Mouse (Mus musculus) bone marrow macrophage, adult 2 months (primary cell): ENCODE measurements around the gene Gabpb1. TPM values are rescaled to one million over a fixed set of nuclear protein-coding genes. Genes with fewer than 3 reads are reported as not detected.

Experiments used
- H3K27ac ChIP-seq: 2 replicates; pipeline ENCODE4 v1.5.1; 2012; ENCODE audit warnings: low read depth, low read length; ENCODE audit not compliant: insufficient read depth
- H3K4me1 ChIP-seq: 2 replicates; pipeline ENCODE4 v1.6.1; 2012; ENCODE audit warnings: low read length; ENCODE audit not compliant: control insufficient read depth, insufficient read depth
- H3K4me3 ChIP-seq: 2 replicates; pipeline ENCODE4 v1.5.1; 2012; ENCODE audit warnings: mild to moderate bottlenecking, low read length, moderate library complexity; ENCODE audit not compliant: insufficient read depth
- CTCF ChIP-seq: IDR thresholded peaks from 2 replicates; pipeline ENCODE4 v1.5.1; 2012; ENCODE audit warnings: low read depth, mild to moderate bottlenecking, low read length, moderate library complexity
- POLR2A ChIP-seq: IDR thresholded peaks from 2 replicates; pipeline ENCODE4 v1.6.1; 2012; ENCODE audit warnings: mild to moderate bottlenecking, low read depth, low read length, borderline replicate concordance
- polyA plus RNA-seq: library from polyadenylated mRNA; stranded (reverse); fragments of >200 nt; gene quantifications from 2 replicates; pipeline ENCODE4 v1.2.4, GENCODE M21; 2012; ENCODE audit not compliant: missing spikeins, insufficient read depth, insufficient read length

Gabpb1 gene
- polyA plus RNA-seq, 1 experiment, result 17.8 TPM

DNA sequence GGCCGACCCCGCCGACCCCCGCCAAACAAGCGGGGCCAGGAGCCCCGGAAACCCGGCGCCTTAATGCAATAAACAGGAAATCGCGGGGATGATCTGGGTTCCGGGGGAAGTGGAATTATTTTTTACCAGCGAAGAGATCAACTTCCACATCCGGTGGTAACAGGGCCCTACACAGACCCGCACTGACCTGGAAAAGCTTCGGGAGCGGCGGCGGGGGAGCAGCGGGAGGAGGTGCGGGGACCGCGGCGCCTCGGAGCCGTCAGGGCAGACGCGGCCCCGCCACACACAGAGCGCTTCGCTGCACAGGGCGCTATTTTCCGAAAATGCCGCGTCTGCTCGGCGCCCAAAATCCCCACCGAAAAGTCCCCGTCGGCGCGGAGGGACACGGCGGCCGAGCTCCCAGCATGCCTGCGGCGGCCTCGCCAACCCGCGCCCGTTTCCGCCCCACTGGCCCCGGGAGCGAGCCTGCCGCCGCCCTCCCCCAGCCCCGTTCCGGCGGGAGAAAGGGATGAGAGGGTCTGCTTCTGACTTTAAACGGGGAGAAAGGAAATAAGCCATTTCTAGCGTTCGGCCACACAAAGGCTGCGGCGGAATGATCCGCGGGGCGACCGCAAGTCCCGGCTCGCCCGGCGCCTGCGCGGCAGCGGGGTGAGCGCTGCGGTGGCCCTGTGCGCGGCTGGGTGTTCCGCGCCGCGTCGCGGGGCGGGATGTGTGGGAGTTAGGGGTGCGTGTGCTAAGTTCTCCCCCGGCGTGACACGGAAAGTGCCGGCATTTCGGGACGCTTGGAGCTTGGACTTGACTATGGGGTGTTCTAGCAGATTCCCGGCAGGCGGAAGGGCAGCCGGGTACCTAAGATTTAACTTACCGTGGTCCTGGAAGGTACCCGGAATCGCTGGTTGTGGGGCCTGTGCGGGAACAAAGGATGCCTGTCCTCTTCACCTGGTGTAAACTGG, 692 bp downstream of the Gabpb1 start:
- peak overlapping the region; percentile 97 for H3K4me3 ChIP-seq
- TF ChIP-seq CTCF, result no peak
- no peak for TF ChIP-seq POLR2A
- H3K4me1 ChIP-seq, result peaks cover 12% of the 10 kb centered on the region
- peak overlapping the region; percentile 98 for H3K27ac ChIP-seq

DNA sequence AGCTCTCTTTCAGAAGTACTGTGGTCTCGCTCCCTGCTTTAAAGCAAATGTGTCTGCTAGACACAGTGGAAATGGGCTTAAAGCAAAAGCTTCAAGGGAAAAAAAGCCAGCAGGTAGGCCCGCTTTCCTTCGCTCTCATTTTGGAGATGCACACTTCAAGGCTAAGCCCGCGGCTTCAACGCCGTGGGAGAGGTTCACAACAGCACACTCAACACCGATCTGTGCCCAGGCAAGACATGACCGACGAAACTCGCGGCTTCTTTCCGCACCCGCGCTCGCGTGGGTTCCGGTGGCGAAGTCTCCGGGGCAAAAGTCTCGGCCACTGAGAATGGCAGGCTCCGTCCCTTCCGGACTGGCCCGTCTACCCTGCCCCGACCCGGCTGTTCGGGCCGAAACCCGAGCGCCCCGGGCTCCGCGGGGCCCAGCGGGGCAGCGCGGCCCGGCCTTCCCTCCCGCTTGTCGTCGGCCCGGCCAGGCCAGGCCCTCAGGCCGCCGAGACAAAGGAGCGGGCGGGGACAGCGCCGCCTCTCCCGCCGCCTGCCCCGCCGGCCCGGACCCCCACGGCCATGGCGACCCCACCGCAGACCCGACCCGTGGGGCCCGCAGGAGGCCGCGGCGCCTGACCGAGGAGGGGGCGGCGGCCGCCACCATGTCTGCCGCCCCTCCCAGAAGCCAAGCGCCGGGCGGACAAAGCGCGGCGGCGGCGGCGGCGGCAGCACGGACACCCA, 1.5 kb downstream of the Gabpb1 start:
- Histone ChIP-seq H3K4me3 (peak overlapping the region; percentile 97), H3K4me1 (peaks cover 17% of the 10 kb centered on the region), H3K27ac (peak overlapping the region; percentile 98)
- TF ChIP-seq POLR2A (no peak), CTCF (no peak)

GRCm38 (mm10) chr2:126673317-126674242, 2.6 kb downstream of the Gabpb1 start:
- Histone ChIP-seq H3K4me3 (peak overlapping the region; percentile 97), H3K4me1 (peaks cover 17% of the 10 kb centered on the region), H3K27ac (peak overlapping the region; percentile 98)
- TF ChIP-seq POLR2A, result no peak
- no peak for TF ChIP-seq CTCF

- TF ChIP-seq CTCF (no peak), POLR2A (no peak)
- H3K4me1 ChIP-seq, result peaks cover 8% of the 10 kb centered on the region
- no peak overlapping the region for H3K27ac ChIP-seq
- no peak overlapping the region for H3K4me3 ChIP-seq
Observed at GRCm38 (mm10) chr2:126668621-126669252, 7.4 kb downstream of the Gabpb1 start.

DNA sequence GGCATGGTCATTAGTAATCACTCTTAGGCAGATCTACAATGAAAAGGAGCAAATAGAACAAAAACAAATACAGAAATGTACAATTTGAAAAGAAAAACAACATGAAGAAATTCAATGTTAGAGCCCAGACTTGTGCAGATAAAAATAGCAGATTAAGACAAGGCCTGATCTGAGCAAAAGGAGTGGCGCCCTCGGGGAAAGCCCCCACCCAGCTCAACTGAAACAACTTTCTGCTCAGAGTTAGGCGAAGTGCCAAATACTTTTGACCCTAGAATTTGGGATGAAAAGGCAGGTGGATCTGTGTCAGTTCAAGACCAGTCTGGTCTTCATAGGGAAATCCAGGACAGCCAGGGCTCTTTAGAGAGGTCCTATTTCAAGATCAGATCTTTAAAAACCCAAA, 10.2 kb downstream of the Gabpb1 start:
- Histone ChIP-seq H3K27ac (no peak overlapping the region), H3K4me3 (no peak overlapping the region), H3K4me1 (peaks cover 5% of the 10 kb centered on the region)
- TF ChIP-seq POLR2A, result no peak
- no peak for TF ChIP-seq CTCF

GRCm38 (mm10) chr2:126663481-126663880, 12.7 kb downstream of the Gabpb1 start:
- TF ChIP-seq CTCF, result no peak
- no peak for TF ChIP-seq POLR2A
- Histone ChIP-seq H3K4me3 (no peak overlapping the region), H3K27ac (no peak overlapping the region), H3K4me1 (no peaks in the 10 kb centered on the region)

- H3K4me1 ChIP-seq, result no peaks in the 10 kb centered on the region
- TF ChIP-seq POLR2A, result no peak
- no peak for TF ChIP-seq CTCF
- H3K27ac ChIP-seq, result no peak overlapping the region
- no peak overlapping the region for H3K4me3 ChIP-seq
Observed at GRCm38 (mm10) chr2:126652929-126653328, 23.2 kb downstream of the Gabpb1 start.

GRCm38 (mm10) chr2:126647762-126648161, 28.4 kb downstream of the Gabpb1 start:
- Histone ChIP-seq H3K4me1 (peaks cover 2% of the 10 kb centered on the region; the same call in 1 of the 2 replicates), H3K4me3 (no peak overlapping the region), H3K27ac (no peak overlapping the region)
- TF ChIP-seq CTCF, result no peak
- TF ChIP-seq POLR2A, result no peak

GRCm38 (mm10) chr2:126646461-126646860, 29.7 kb downstream of the Gabpb1 start:
- no peak for TF ChIP-seq CTCF
- no peak for TF ChIP-seq POLR2A
- Histone ChIP-seq H3K27ac (no peak overlapping the region), H3K4me3 (no peak overlapping the region), H3K4me1 (peaks cover 2% of the 10 kb centered on the region; the same call in 1 of the 2 replicates)
